Mouse (Mus musculus): ENCODE data around the gene Lrp5. TPM values are rescaled to one million over a fixed set of nuclear protein-coding genes. Genes with fewer than 3 reads are reported as not detected.

Lrp5 gene
- polyA plus RNA-seq, 1 experiment from 2014 or later: 2.6 TPM

DNA sequence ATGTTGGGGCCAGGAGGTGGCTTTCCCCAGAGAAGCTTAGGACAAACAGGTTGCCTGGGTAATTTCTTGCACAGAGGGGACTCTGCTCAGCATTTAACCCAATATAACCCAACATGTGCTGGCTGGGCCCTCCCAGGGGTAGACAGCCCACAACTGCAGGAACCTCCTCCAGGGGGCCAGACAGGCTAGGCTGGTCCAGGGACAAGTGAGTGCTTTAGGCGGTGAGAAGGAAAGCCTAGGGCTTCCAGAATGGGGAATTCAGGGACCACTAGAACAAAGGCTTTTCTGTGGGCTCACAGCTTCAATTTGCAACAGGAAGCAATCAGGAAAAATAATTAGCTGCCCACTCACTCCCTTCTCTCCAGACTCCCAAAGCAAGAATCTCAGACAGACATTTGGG is 1.9 kb downstream of the Lrp5 start:
- WGBS: 17% methylated on average over 1 of the region's 1 CpGs
- Histone ChIP-seq H3K9ac (ENCODE audit: low read length) (peak overlapping the region; percentile 38; the same call in 1 of the 2 replicates), H3K4me2 (replicated peaks; ENCODE audit: low read depth) (peak overlapping the region; percentile 97), H3K9me3 (ENCODE audit: control insufficient read depth, low read length) (no peaks in the 10 kb centered on the region), H3K4me1 (replicated peaks; ENCODE audit: control insufficient read depth, insufficient read depth) (peaks cover 8% of the 10 kb centered on the region), H3K4me3 (ENCODE audit: low read depth, low read length) (no peak overlapping the region; the same call in 1 of the 2 replicates), H3K27ac (replicated peaks) (peak overlapping the region; percentile 61), H3K36me3 (ENCODE audit: control insufficient read depth, insufficient read depth, low read length) (no peaks in the 10 kb centered on the region), H3K27me3 (ENCODE audit: control insufficient read depth, insufficient read depth, low read length) (no peaks in the 10 kb centered on the region)
- DNase-seq (ENCODE audit: low spot score) (peak; percentile 22), ATAC-seq (ENCODE audit: low FRiP score, low TSS enrichment) (no peak)
- TF ChIP-seq CTCF (IDR thresholded peaks at IDR 0.05; ENCODE audit: low read depth) (no peak), EP300 (optimal IDR thresholded peaks at IDR 0.05) (no peak)

DNA sequence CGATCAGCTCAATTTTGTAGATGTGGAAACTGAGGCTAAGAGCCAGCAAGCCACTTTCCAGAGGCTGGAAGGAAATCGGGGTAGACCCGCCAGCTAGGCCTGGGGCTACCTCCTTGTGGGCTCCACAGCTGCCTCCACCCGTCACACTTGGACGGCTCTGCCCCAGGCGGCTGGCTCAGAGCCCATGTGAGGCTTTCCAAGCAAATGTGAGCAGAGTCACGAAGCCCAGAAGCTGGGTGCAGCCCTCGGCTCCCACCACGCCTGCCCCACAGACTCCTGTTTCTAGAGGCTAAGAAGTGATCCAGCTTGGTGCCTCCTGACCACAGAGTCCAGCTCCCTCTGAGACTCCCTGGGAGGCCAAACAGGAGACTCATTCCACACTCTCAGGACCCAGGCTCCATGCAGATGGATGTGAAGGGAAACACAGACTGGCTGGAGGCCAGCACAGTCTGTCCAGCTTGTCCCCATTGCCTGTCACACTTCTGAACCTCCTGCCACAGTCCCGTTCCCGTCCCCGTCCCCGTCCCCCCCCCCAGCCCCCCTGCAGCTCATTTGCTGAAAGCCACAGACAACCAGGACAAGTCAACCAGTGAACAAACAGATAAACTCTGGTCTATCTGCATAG is 4.9 kb downstream of the Lrp5 start:
- H3K4me1 ChIP-seq (replicated peaks; ENCODE audit: control insufficient read depth, insufficient read depth): peaks cover 8% of the 10 kb centered on the region
- no peak overlapping the region for H3K4me3 ChIP-seq (ENCODE audit: low read depth, low read length)
- DNase-seq (ENCODE audit: low spot score): peak; percentile 75

DNA sequence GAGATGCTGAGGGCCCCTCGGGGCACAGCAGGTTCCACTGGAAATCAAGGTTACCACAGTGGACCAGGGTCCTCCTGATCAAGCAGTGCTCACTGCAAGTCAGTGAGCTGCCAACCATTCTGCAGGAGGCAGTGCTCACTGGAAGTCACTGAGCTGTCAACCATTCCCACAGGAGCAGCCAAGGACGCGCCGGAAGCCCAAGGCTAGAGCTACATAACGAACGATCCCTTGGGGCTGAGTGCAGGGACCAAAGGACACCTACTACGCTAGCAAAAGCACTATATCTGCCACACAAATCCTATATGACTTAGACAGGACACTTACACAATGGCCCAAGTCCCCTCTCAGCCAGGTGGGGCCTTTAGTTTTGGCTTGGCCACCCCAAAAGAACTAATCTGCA is 5.6 kb downstream of the Lrp5 start:
- H3K4me2 ChIP-seq (replicated peaks; ENCODE audit: low read depth): no peak overlapping the region
- 73% methylated on average over 7 of the region's 7 CpGs for WGBS
- no peak overlapping the region for H3K4me3 ChIP-seq (ENCODE audit: low read depth, low read length)
- ATAC-seq (ENCODE audit: low FRiP score, low TSS enrichment) (no peak), DNase-seq (ENCODE audit: low spot score) (no peak)
- H3K9me3 ChIP-seq (ENCODE audit: control insufficient read depth, low read length): no peaks in the 10 kb centered on the region
- H3K27ac ChIP-seq (replicated peaks): peak overlapping the region; percentile 53
- no peaks in the 10 kb centered on the region for H3K36me3 ChIP-seq (ENCODE audit: control insufficient read depth, insufficient read depth, low read length)
- peaks cover 8% of the 10 kb centered on the region for H3K4me1 ChIP-seq (replicated peaks; ENCODE audit: control insufficient read depth, insufficient read depth)
- H3K9ac ChIP-seq (ENCODE audit: low read length): no peak overlapping the region
- no peaks in the 10 kb centered on the region for H3K27me3 ChIP-seq (ENCODE audit: control insufficient read depth, insufficient read depth, low read length)
- TF ChIP-seq CTCF (IDR thresholded peaks at IDR 0.05; ENCODE audit: low read depth) (no peak), EP300 (optimal IDR thresholded peaks at IDR 0.05) (no peak)

More for the DNA sequence above, 4.9 kb downstream of the Lrp5 start:
- peak overlapping the region; percentile 53 for H3K27ac ChIP-seq (replicated peaks)
- ATAC-seq (ENCODE audit: low FRiP score, low TSS enrichment): peak; percentile 45; the same call in 1 of the 2 replicates
- H3K9me3 ChIP-seq (ENCODE audit: control insufficient read depth, low read length): no peaks in the 10 kb centered on the region
- 7% methylated on average over 13 of the region's 13 CpGs for WGBS
- H3K9ac ChIP-seq (ENCODE audit: low read length): 0 out of 2 replicates have a peak overlapping the region, but pooled peaks have one; percentile 19
- H3K27me3 ChIP-seq (ENCODE audit: control insufficient read depth, insufficient read depth, low read length): no peaks in the 10 kb centered on the region
- TF ChIP-seq EP300 (optimal IDR thresholded peaks at IDR 0.05) (no peak), CTCF (IDR thresholded peaks at IDR 0.05; ENCODE audit: low read depth) (no peak)
- peak overlapping the region; percentile 23 for H3K4me2 ChIP-seq (replicated peaks; ENCODE audit: low read depth)
- no peaks in the 10 kb centered on the region for H3K36me3 ChIP-seq (ENCODE audit: control insufficient read depth, insufficient read depth, low read length)

DNA sequence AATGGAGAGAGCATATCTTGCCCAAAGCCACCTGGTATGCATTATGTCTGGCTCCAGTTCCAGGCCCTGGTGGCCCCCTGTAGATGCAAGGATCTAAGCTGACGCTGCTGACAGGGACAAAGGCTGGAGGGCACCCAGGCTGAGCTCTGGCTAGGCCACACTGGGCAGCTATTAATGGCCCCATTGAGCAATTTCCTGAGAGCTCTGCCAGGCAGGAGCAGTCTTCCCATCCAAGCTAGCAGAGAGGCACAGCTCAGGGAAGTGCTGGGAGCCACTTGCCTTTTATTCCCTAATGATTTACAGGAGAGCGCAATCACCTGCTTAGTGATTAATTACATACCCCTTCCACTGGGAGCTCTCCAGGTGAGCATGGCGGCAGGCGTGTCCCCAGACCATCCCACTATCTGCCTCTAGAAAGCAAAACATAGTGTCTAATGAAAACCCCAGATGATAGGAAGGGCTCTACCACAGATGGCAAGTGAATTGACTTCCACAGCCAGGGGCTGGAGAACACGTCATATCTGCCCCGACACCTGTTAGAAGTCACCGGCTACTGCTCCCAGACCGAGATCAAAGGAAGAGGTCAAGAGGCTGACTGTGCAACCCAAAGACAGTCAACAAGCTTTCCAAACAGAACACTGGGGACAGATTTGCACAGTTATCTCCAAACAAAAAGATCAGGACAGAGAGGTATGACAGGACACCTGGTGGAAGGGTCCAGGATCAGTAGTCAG is 12.1 kb downstream of the Lrp5 start:
- no peak overlapping the region for H3K27ac ChIP-seq (replicated peaks)
- DNase-seq (ENCODE audit: low spot score) (no peak), ATAC-seq (ENCODE audit: low FRiP score, low TSS enrichment) (no peak)
- peaks cover 4% of the 10 kb centered on the region; the same call in 1 of the 2 replicates for H3K4me1 ChIP-seq (replicated peaks; ENCODE audit: control insufficient read depth, insufficient read depth)
- no peaks in the 10 kb centered on the region for H3K9me3 ChIP-seq (ENCODE audit: control insufficient read depth, low read length)
- H3K36me3 ChIP-seq (ENCODE audit: control insufficient read depth, insufficient read depth, low read length): no peaks in the 10 kb centered on the region
- no peak overlapping the region for H3K4me3 ChIP-seq (ENCODE audit: low read depth, low read length)
- no peak overlapping the region for H3K4me2 ChIP-seq (replicated peaks; ENCODE audit: low read depth)
- H3K27me3 ChIP-seq (ENCODE audit: control insufficient read depth, insufficient read depth, low read length): no peaks in the 10 kb centered on the region
- no peak overlapping the region for H3K9ac ChIP-seq (ENCODE audit: low read length)
- WGBS: 71% methylated on average over 8 of the region's 8 CpGs
- TF ChIP-seq CTCF (IDR thresholded peaks at IDR 0.05; ENCODE audit: low read depth) (no peak), EP300 (optimal IDR thresholded peaks at IDR 0.05) (no peak)

- no peaks in the 10 kb centered on the region for H3K27me3 ChIP-seq (ENCODE audit: control insufficient read depth, insufficient read depth, low read length)
- H3K4me2 ChIP-seq (replicated peaks; ENCODE audit: low read depth): no peak overlapping the region
- no peaks in the 10 kb centered on the region for H3K36me3 ChIP-seq (ENCODE audit: control insufficient read depth, insufficient read depth, low read length)
- no peak for DNase-seq (ENCODE audit: low spot score)
- TF ChIP-seq EP300 (optimal IDR thresholded peaks at IDR 0.05): no peak
- TF ChIP-seq CTCF (IDR thresholded peaks at IDR 0.05; ENCODE audit: low read depth): peak; percentile 57
- H3K4me3 ChIP-seq (ENCODE audit: low read depth, low read length): no peak overlapping the region
- no peaks in the 10 kb centered on the region for H3K9me3 ChIP-seq (ENCODE audit: control insufficient read depth, low read length)
- ATAC-seq (ENCODE audit: low FRiP score, low TSS enrichment): no peak
- H3K9ac ChIP-seq (ENCODE audit: low read length): no peak overlapping the region
- WGBS: 93% methylated on average over 2 of the region's 2 CpGs
- H3K27ac ChIP-seq (replicated peaks): no peak overlapping the region
- peaks cover 6% of the 10 kb centered on the region; the same call in 1 of the 2 replicates for H3K4me1 ChIP-seq (replicated peaks; ENCODE audit: control insufficient read depth, insufficient read depth)
Measured at GRCm38 (mm10) chr19:3673149-3673548, 13.2 kb downstream of the Lrp5 start.

- Histone ChIP-seq H3K4me3 (ENCODE audit: low read depth, low read length) (no peak overlapping the region), H3K4me1 (replicated peaks; ENCODE audit: control insufficient read depth, insufficient read depth) (peaks cover 21% of the 10 kb centered on the region), H3K27ac (replicated peaks) (peak overlapping the region; percentile 74), H3K9me3 (ENCODE audit: control insufficient read depth, low read length) (no peaks in the 10 kb centered on the region), H3K4me2 (replicated peaks; ENCODE audit: low read depth) (peak overlapping the region; percentile 21; the same call in 1 of the 2 replicates), H3K9ac (ENCODE audit: low read length) (no peak overlapping the region; the same call in 1 of the 2 replicates), H3K36me3 (ENCODE audit: control insufficient read depth, insufficient read depth, low read length) (no peaks in the 10 kb centered on the region), H3K27me3 (ENCODE audit: control insufficient read depth, insufficient read depth, low read length) (no peaks in the 10 kb centered on the region)
- peak; percentile 87 for ATAC-seq (ENCODE audit: low FRiP score, low TSS enrichment)
- no peak for TF ChIP-seq EP300 (optimal IDR thresholded peaks at IDR 0.05)
- TF ChIP-seq CTCF (IDR thresholded peaks at IDR 0.05; ENCODE audit: low read depth): peak; percentile 37; the same call in 1 of the 2 replicates
- peak; percentile 82 for DNase-seq (ENCODE audit: low spot score)
- WGBS: 39% methylated on average over 13 of the region's 13 CpGs
Measured at GRCm38 (mm10) chr19:3669100-3669499, 17.3 kb downstream of the Lrp5 start.
